Mouse (Mus musculus): ENCODE measurements at regions not wholly inside any gene's neighbourhood (a gene's known extent, or its start where the extent isn't known, plus 50 kb on each side); places are given as distances from the start of the nearest gene placed in this dataset.

- no peak for DNase-seq
These were observed 277.4 kb upstream of the Tmeff2 start for GRCm38 (mm10) chr1:50622870-50623607.

DNA sequence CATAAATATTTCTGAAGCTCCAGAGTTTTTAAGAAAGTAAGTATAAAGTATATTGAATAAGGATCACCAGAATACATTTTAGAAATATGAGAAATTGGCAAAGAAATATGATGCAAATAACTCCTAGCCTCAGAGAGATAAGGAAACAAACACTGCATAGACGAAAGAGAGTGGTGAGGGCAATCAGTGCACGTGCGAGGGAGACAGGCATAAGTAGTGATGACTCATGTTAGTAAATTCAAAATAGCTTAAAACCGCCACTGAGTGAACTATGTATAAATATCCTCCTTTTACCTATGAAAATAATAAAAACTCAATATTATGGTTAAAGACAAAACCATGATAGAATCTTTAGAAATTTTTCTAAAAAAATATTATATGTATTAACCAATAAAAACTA is 271.4 kb upstream of the Tmeff2 start:
- DNase-seq, result no peak

- DNase-seq, result peak; percentile 41
These were observed 270.9 kb upstream of the Tmeff2 start for GRCm38 (mm10) chr1:50629473-50630071.

- no peak for DNase-seq
These were observed 262.5 kb upstream of the Tmeff2 start for GRCm38 (mm10) chr1:50637992-50638391.

- no peak for DNase-seq
These were observed 253.3 kb upstream of the Tmeff2 start for GRCm38 (mm10) chr1:50646931-50647674.

GRCm38 (mm10) chr1:50651974-50652665 is 248.3 kb upstream of the Tmeff2 start:
- no peak for DNase-seq

DNA sequence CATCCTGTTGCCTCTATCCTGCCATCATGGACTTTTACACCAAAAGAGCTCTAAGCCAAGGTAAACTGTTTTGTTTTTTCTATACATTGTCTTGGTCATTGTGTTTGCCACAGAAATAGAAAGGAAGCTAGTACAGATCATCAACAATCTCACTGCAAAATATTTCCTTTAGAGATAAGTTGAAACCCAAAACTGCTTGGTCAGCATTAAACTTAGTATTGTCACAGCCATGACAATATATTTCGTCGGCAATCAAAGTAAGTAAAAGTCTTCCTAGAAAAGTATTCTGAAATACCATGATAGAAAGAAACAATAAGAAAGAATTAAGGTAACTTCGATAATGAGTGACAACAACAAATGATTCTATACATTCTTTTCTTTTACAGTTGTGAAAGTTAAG is 235.3 kb upstream of the Tmeff2 start:
- DNase-seq, result no peak

- DNase-seq, result no peak
These were observed 217.5 kb upstream of the Tmeff2 start for GRCm38 (mm10) chr1:50682971-50683370.

- DNase-seq, result no peak
These were observed 215.1 kb upstream of the Tmeff2 start for GRCm38 (mm10) chr1:50685361-50685760.

DNA sequence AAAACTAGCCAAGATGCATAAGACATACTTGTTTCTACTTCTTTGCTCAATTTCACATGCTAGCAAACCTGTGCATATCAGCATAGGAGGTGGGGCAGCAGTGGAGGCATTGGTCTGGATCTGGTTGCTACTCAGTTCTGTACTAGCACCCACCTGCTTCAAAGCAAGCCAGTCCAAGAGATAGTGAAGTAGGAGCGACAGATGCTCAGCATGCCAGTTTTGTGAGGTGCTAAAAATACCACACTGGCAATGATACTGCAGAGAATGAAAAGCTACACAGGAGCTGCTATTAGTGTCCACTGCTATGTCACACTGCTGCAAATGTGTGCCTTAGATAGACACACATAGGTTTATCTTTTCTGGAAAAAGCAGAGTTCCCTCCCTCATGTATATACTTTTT is 203.5 kb upstream of the Tmeff2 start:
- DNase-seq, result no peak

DNA sequence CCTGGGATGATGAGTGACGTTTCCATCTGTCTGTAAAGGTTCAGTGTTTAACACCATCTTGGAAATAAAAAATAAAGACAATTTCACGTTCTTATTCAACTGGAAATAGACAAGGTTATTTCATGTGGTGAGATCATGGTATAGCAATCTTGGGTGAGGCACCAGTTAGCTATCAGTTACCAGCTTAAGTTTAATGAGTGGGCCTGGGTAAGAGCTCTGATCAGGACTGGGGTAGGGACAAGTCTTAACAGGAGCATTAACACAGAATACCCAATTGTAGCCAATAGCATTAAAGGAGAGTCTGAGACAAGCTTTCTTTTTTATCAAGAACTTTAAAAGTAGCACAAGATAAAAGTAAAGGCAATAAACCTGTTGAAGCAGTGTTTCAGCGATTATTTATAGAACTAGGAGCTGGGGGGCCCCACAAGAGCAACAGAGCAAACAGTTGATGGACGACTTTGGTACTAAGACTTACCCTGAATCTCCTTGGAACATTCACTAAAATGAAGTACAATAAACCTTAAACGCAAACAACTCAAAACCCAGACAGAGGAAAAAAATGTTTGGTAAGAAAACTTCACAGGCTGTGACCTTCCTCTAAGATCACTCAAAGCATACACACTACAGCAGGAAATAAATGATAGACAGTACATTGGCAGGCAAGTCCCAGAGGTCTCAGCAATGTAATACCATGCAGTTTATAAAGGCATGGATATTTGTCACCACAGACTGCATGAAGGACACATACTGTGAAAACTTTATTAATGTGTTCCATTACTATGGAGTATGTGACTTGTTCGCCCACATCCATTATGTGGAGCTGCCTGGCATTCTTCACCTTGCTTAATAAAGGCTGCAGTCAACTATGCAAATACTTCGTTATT is 202.9 kb upstream of the Tmeff2 start:
- DNase-seq, result no peak

GRCm38 (mm10) chr1:50704639-50705038 is 195.8 kb upstream of the Tmeff2 start:
- no peak for DNase-seq

GRCm38 (mm10) chr1:50745049-50745448 is 155.4 kb upstream of the Tmeff2 start:
- DNase-seq, result no peak

GRCm38 (mm10) chr1:50770211-50770610 is 130.2 kb upstream of the Tmeff2 start:
- DNase-seq, result peak; percentile 1

DNA sequence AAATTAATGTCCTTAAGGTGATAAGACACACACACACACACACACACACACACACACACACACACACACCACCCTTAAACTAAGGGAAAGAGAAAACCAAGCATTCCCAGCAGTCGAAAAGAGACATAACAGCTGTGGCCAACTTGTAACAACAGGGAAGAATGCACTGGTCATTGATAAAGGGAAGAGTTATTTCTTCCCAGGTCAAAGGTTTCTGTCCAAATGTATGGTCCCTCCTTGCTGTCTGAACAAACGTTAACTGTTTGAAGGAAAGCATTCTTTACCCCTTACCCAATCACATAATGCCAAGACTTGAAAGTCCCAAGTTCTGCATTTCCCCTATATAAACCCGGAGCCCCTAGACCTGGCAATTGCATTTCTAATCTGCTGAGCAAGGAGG is 105.2 kb upstream of the Tmeff2 start:
- DNase-seq, result no peak

DNA sequence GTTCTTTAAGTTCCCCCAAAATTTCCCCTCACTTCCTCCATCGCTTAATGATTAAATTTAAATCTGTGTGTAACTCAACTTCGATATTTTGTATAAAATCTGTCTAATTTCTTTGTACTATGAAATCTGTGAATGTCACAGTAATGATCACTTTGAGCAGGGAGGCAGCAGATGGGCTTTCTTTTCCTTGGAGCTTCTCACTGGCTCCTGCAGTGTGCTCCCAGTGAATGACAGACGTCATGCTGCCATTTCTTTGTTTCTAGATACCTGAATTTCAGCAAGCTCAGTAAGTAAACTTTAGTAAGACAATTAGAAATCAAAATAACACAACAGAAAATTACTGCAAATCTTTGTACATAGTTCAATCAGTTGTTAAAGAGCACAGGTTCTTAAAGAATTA is 102.3 kb upstream of the Tmeff2 start:
- DNase-seq, result no peak

GRCm38 (mm10) chr1:50806321-50806720 is 94.1 kb upstream of the Tmeff2 start:
- no peak for DNase-seq

- DNase-seq, result no peak
These were observed 93.6 kb upstream of the Tmeff2 start for GRCm38 (mm10) chr1:50806821-50807220.

GRCm38 (mm10) chr1:50831663-50832062 is 68.8 kb upstream of the Tmeff2 start:
- DNase-seq, result no peak

- DNase-seq, result no peak
These were observed 64.3 kb upstream of the Tmeff2 start for GRCm38 (mm10) chr1:50836123-50836522.

DNA sequence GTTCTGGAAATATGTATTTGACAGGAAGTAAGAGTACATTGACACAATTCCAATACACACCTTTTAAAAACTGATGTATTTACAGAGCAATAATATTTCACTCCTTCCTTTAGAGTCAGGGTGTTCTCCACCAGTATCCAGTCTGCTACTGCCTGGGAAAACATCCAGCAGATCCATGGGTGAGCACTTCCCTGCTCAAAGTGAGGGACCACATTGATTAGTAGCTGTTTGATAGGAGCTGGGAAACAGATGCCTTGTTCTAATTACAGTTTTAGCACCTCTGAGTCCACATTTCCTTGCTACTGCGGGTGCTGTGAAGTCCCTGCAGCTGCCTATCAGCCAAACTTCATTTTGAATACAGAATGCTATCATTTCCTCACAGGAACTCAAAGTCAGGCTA is 53.3 kb upstream of the Tmeff2 start:
- DNase-seq, result no peak

Data from cerebellum, adult 9-10 months (tissue).